ENCODE assay signal across 33 mouse cellular contexts in the genomic region with DNA sequence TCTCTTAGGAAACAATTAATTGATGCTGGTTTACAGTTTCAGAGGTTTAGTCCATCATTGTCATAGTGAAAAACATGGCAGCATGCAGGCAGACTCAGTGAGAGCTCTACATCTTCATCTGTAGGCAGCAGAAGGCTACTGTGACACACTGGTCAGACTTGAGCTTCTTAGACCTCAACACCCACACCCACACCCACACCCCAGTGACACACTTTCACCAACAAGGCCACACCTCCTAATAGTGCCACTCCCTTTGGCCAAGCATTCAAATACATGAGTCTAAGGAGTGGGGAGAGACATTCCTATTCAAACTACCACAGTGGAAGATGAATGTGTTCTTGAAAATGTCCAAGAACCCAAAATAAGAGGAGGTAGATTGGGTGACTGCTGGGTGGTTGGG.
DNase-seq lines count a peak whose midpoint lies in the region; ATAC-seq lines count a peak whose summit lies in the region.
"Had no signal": no experiment of that assay in that cellular context is flagged by ENCODE, and none has a peak within 500 bp of the region (broad histone marks: within the 10 kb centered on the region; RNA-seq: fewer than 3 reads in every experiment).

No protein-coding gene starts in this region.

- no peaks in the 10 kb centered on the region for H3K36me3 ChIP-seq in liver, embryonic 12.5 days
- no peaks in the 10 kb centered on the region for H3K36me3 ChIP-seq in liver, embryonic 11.5 days (ENCODE audit: control insufficient read depth, insufficient read depth, low read length)
- H3K36me3 ChIP-seq in midbrain, embryonic 11.5 days (ENCODE audit: control insufficient read depth, insufficient read depth, low read length), result no peaks in the 10 kb centered on the region
- no peaks in the 10 kb centered on the region for H3K36me3 ChIP-seq in midbrain, embryonic 10.5 days
- no peaks in the 10 kb centered on the region for H3K36me3 ChIP-seq in intestine, embryonic 15.5 days
- H3K36me3 ChIP-seq: embryonic facial prominence, embryonic 10.5 days; embryonic facial prominence, embryonic 13.5 days; forebrain, embryonic 12.5 days; forebrain, embryonic 15.5 days; G1E; heart, embryonic 12.5 days; heart, embryonic 15.5 days; hindbrain, embryonic 10.5 days had no signal

- ATAC-seq in liver, embryonic 12.5 days, result peak; percentile 52; the same call in 1 of the 2 replicates
- ATAC-seq in liver, embryonic 11.5 days (replicated peaks; ENCODE audit: low FRiP score), result no peak
- ATAC-seq in midbrain, embryonic 11.5 days (ENCODE audit: low FRiP score), result no peak
- ATAC-seq in intestine, embryonic 15.5 days, result no peak
- ATAC-seq: activated CD4-positive, CD25-positive, alpha-beta regulatory T cell, adult 4 months; forebrain, embryonic 15.5 days; hindbrain, postnatal 0 days; inflammation-experienced regulatory T-cells, adult 6 months; Patski had no signal

- no peaks in the 10 kb centered on the region for H3K27me3 ChIP-seq in liver, embryonic 12.5 days (replicated peaks)
- H3K27me3 ChIP-seq in liver, embryonic 11.5 days (replicated peaks; ENCODE audit: control insufficient read depth, insufficient read depth, low read length), result no peaks in the 10 kb centered on the region
- no peaks in the 10 kb centered on the region for H3K27me3 ChIP-seq in midbrain, embryonic 11.5 days (ENCODE audit: control insufficient read depth, insufficient read depth, low read length)
- H3K27me3 ChIP-seq in midbrain, embryonic 10.5 days (ENCODE audit: low read depth, poor library complexity, severe bottlenecking), result no peaks in the 10 kb centered on the region
- no peaks in the 10 kb centered on the region for H3K27me3 ChIP-seq in intestine, embryonic 15.5 days (replicated peaks)
- H3K27me3 ChIP-seq: CH12.LX; embryonic facial prominence, embryonic 13.5 days; forebrain, embryonic 12.5 days; forebrain, embryonic 15.5 days; heart, embryonic 12.5 days; heart, embryonic 15.5 days; Patski had no signal

- H3K9me3 ChIP-seq in liver, embryonic 12.5 days (replicated peaks), result no peaks in the 10 kb centered on the region
- no peaks in the 10 kb centered on the region for H3K9me3 ChIP-seq in liver, embryonic 11.5 days (ENCODE audit: control insufficient read depth, low read length)
- H3K9me3 ChIP-seq in midbrain, embryonic 11.5 days (ENCODE audit: control insufficient read depth, low read length), result no peaks in the 10 kb centered on the region
- H3K9me3 ChIP-seq in midbrain, embryonic 10.5 days (replicated peaks), result no peaks in the 10 kb centered on the region
- no peaks in the 10 kb centered on the region for H3K9me3 ChIP-seq in intestine, embryonic 15.5 days
- H3K9me3 ChIP-seq: embryonic facial prominence, embryonic 10.5 days; embryonic facial prominence, embryonic 13.5 days; forebrain, embryonic 12.5 days; forebrain, embryonic 15.5 days; G1E; heart, embryonic 12.5 days; heart, embryonic 15.5 days; hindbrain, embryonic 10.5 days had no signal

- H3K4me1 ChIP-seq in liver, embryonic 12.5 days, result peaks cover 25% of the 10 kb centered on the region
- H3K4me1 ChIP-seq in liver, embryonic 11.5 days (replicated peaks; ENCODE audit: control insufficient read depth, insufficient read depth, low read length), result 0 out of 2 replicates have a peak, but pooled peaks cover 6% of the 10 kb centered on the region
- no peaks in the 10 kb centered on the region for H3K4me1 ChIP-seq in midbrain, embryonic 11.5 days (ENCODE audit: control insufficient read depth, insufficient read depth, low read length)
- no peaks in the 10 kb centered on the region for H3K4me1 ChIP-seq in midbrain, embryonic 10.5 days
- no peaks in the 10 kb centered on the region for H3K4me1 ChIP-seq in intestine, embryonic 15.5 days (replicated peaks)
- H3K4me1 ChIP-seq: forebrain, embryonic 12.5 days; hindbrain, embryonic 10.5 days had no signal

- no peak for DNase-seq in liver, embryonic 11.5 days (ENCODE audit: low spot score)
- DNase-seq in midbrain, embryonic 11.5 days (ENCODE audit: low spot score, missing footprints), result peak; percentile 61
- DNase-seq in midbrain, embryonic 10.5 days (ENCODE audit: low spot score), result no peak
- DNase-seq in ZHBTc4 (ENCODE audit: low read depth, low spot score), result peak; percentile 14
- DNase-seq in B cell, adult 2 months, result no peak
- DNase-seq: adrenal gland, adult 8-10 months; adrenal gland, postnatal 25 days; cerebellum, adult 11-12 months; cerebellum, adult 8-10 months; cerebellum, postnatal 10 days; cerebellum, postnatal 36 days; embryo, embryonic 11 days; gastrocnemius, postnatal 10 days; gastrocnemius, postnatal 36 days; heart, postnatal 10 days; heart, postnatal 36 days had no signal

- no peak overlapping the region for H3K4me3 ChIP-seq in liver, embryonic 12.5 days
- no peak overlapping the region for H3K4me3 ChIP-seq in liver, embryonic 11.5 days (ENCODE audit: low read depth, low read length)
- no peak overlapping the region for H3K4me3 ChIP-seq in midbrain, embryonic 11.5 days (ENCODE audit: low read depth, low read length)
- no peak overlapping the region for H3K4me3 ChIP-seq in midbrain, embryonic 10.5 days
- no peak overlapping the region for H3K4me3 ChIP-seq in intestine, embryonic 15.5 days (replicated peaks)
- H3K4me3 ChIP-seq: embryonic facial prominence, embryonic 10.5 days; embryonic facial prominence, embryonic 13.5 days; erythroblast, embryonic 14.5 days; forebrain, embryonic 12.5 days; forebrain, embryonic 15.5 days; heart, embryonic 12.5 days; heart, embryonic 15.5 days; hindbrain, embryonic 10.5 days had no signal

- no peak overlapping the region for H3K4me2 ChIP-seq in liver, embryonic 12.5 days
- H3K4me2 ChIP-seq in liver, embryonic 11.5 days, result no peak overlapping the region
- no peak overlapping the region for H3K4me2 ChIP-seq in midbrain, embryonic 11.5 days
- no peak overlapping the region for H3K4me2 ChIP-seq in intestine, embryonic 15.5 days (replicated peaks)
- H3K4me2 ChIP-seq: embryonic facial prominence, embryonic 13.5 days; forebrain, embryonic 12.5 days; forebrain, embryonic 15.5 days; heart, embryonic 12.5 days; heart, embryonic 15.5 days; hindbrain, embryonic 14.5 days had no signal

- H3K9ac ChIP-seq in liver, embryonic 12.5 days, result no peak overlapping the region
- no peak overlapping the region for H3K9ac ChIP-seq in liver, embryonic 11.5 days (ENCODE audit: low read depth, low read length)
- no peak overlapping the region for H3K9ac ChIP-seq in midbrain, embryonic 11.5 days (ENCODE audit: low read length)
- no peak overlapping the region for H3K9ac ChIP-seq in intestine, embryonic 15.5 days
- H3K9ac ChIP-seq: embryonic facial prominence, embryonic 13.5 days; forebrain, embryonic 12.5 days; forebrain, embryonic 15.5 days; heart, embryonic 12.5 days; heart, embryonic 15.5 days; hindbrain, embryonic 14.5 days had no signal

- H3K27ac ChIP-seq in liver, embryonic 12.5 days, result no peak overlapping the region
- H3K27ac ChIP-seq in liver, embryonic 11.5 days (ENCODE audit: low read depth, low read length), result no peak overlapping the region
- H3K27ac ChIP-seq in midbrain, embryonic 11.5 days (ENCODE audit: low read depth, low read length), result no peak overlapping the region
- no peak overlapping the region for H3K27ac ChIP-seq in midbrain, embryonic 10.5 days (replicated peaks)
- H3K27ac ChIP-seq in intestine, embryonic 15.5 days, result no peak overlapping the region
- H3K27ac ChIP-seq: embryonic facial prominence, embryonic 10.5 days; embryonic facial prominence, embryonic 13.5 days; forebrain, embryonic 12.5 days; forebrain, embryonic 15.5 days; heart, embryonic 15.5 days; hindbrain, embryonic 10.5 days; hindbrain, embryonic 14.5 days; hindbrain, postnatal 0 days had no signal

Comparison
In these comparisons a context has a peak if more than half of its experiments do, and no peak if none do; other contexts are left out.
1. DNase-seq: peak in midbrain, embryonic 11.5 days (single experiment) and ZHBTc4 (single experiment); none in liver, embryonic 11.5 days (single experiment), midbrain, embryonic 10.5 days (single experiment) and B cell, adult 2 months (0 of 2).